Mouse (Mus musculus): ENCODE results near the gene Stambp. TPM values are rescaled to one million over a fixed set of nuclear protein-coding genes. Genes with fewer than 3 reads are reported as not detected.

The Stambp gene
- polyA plus RNA-seq, 1 experiment = 28.8 TPM

DNA sequence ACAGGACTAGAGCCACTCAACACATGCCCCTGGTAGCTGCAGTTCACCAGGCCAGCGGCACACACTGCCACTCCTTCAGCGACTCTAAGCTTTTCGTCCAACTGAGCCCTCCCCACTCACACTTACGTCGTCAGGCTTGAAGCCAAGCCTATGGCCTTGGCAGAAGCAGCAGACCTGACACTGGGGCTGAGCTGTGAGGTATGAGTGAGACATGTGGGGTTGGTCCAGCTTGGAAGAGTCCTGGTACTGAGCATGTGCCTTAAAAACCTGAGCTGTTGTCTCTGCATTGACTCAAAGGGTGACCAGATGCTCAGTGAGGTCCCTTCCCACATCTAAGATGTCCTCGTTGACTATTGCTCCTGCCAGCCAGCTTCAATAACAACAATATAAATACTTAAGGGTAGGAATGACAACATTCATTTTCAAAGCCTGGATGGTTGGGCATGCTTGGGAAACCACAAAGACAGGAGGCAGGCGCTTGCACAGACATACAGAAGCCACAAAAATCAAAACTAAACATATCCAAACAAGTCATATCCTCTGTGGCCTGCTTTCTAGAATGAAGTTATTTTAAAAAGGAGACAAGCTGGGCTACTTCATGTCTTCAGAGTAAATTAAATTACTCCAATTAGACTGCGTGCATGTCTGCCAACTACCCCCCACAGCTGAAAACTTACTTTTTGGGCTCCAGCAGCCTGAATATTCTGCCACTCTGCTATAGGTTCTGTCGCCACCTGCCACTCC is 76.3 kb downstream of the Stambp start:
- TF ChIP-seq CTCF (IDR thresholded peaks at IDR 0.05; ENCODE audit: low read depth, low read length) = no peak
- no peak for TF ChIP-seq POLR2A (IDR thresholded peaks at IDR 0.05; ENCODE audit: borderline replicate concordance, low read depth, low read length)
- Histone ChIP-seq H3K4me1 (ENCODE audit: control insufficient read depth, insufficient read depth, low read length) (peaks cover 10% of the 10 kb centered on the region), H3K4me3 (ENCODE audit: insufficient read depth, low read length) (no peak overlapping the region), H3K27ac (ENCODE audit: insufficient read depth, low read depth, low read length) (no peak overlapping the region)

Other genes starting within 250 kb of the Stambp start
- 21.1 and 28.1 TPM in 2 replicates for gene Mthfd2, start 246.8 kb downstream of the Stambp start, polyA plus RNA-seq (2012; ENCODE audit: insufficient read depth, insufficient read length, missing spikeins)
- 166 and 182 TPM in 2 replicates for gene Mob1a, start 246.7 kb downstream of the Stambp start, polyA plus RNA-seq (2012; ENCODE audit: insufficient read depth, insufficient read length, missing spikeins)
- 24.8 and 35.7 TPM in 2 replicates for gene Bola3, start 223.6 kb downstream of the Stambp start, polyA plus RNA-seq (2012; ENCODE audit: insufficient read depth, insufficient read length, missing spikeins)
- gene Tet3, start 113.6 kb downstream of the Stambp start, polyA plus RNA-seq (2012; ENCODE audit: insufficient read depth, insufficient read length, missing spikeins) = 46.8 and 46.9 TPM in 2 replicates
- 61.5 and 63.2 TPM in 2 replicates for gene Dguok, start 65.8 kb downstream of the Stambp start, polyA plus RNA-seq (2012; ENCODE audit: insufficient read depth, insufficient read length, missing spikeins)
- gene Actg2, start 36.5 kb downstream of the Stambp start, polyA plus RNA-seq (2012; ENCODE audit: insufficient read depth, insufficient read length, missing spikeins) = 4.6 and 4.7 TPM in 2 replicates
- gene Clec4f, start 83.5 kb upstream of the Stambp start, polyA plus RNA-seq (2012; ENCODE audit: insufficient read depth, insufficient read length, missing spikeins) = not detected in 2 replicates
- 3.6 and 5.1 TPM in 2 replicates for gene Cd207, start 105.1 kb upstream of the Stambp start, polyA plus RNA-seq (2012; ENCODE audit: insufficient read depth, insufficient read length, missing spikeins)
- not detected in 2 replicates for gene Vax2, start 138.5 kb upstream of the Stambp start, polyA plus RNA-seq (2012; ENCODE audit: insufficient read depth, insufficient read length, missing spikeins)
- gene Atp6v1b1, start 170.3 kb upstream of the Stambp start, polyA plus RNA-seq (2012; ENCODE audit: insufficient read depth, insufficient read length, missing spikeins) = not detected in 2 replicates
- not detected in 2 replicates for gene Ankrd53, start 189.9 kb upstream of the Stambp start, polyA plus RNA-seq (2012; ENCODE audit: insufficient read depth, insufficient read length, missing spikeins)
- gene Tex261, start 203.1 kb upstream of the Stambp start, polyA plus RNA-seq (2012; ENCODE audit: insufficient read depth, insufficient read length, missing spikeins) = 97.3 and 108 TPM in 2 replicates
- gene Nagk, start 222.3 kb upstream of the Stambp start, polyA plus RNA-seq (2012; ENCODE audit: insufficient read depth, insufficient read length, missing spikeins) = 122 and 125 TPM in 2 replicates